Mouse (Mus musculus) spleen, postnatal 36 days (tissue): Measurements from ENCODE around the gene Sephs2.
A peak's percentile ranks its signal among the peaks of the same experiment; 100 is the strongest.
"Not testable (repeated sequence)": the region's sequence is repeated elsewhere in the genome, so short reads cannot be mapped to it uniquely, and the experiment has no call there.

Experiments
- DNase-seq, 2 experiments: peaks; one replicate each; pipeline ENCODE4 v3.0.0; 2022; ENCODE audit warnings: low spot score in 2 of 2, mixed read lengths in 1 of 2

The Sephs2 gene

DNA sequence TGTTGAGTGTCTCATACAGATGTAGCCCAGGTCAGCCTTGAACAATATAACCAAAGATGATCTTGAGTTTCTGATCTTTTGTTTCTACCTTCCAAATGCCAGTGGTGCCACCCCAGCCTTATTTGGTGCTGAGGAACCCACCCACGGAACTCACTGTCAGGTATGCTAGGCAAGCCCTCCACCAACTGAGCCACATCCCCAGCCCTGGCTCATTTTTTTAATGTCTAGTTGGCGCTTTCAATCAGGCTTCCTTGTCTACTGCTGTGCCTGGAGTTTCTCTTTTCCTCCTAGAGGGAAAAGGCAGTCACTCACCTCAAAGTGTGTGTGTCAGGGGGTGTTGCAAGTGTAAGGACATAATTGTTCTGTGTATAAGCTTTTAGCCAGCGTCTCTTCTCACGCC lies 2.8 kb downstream of the Sephs2 start:
- no peak for DNase-seq

DNA sequence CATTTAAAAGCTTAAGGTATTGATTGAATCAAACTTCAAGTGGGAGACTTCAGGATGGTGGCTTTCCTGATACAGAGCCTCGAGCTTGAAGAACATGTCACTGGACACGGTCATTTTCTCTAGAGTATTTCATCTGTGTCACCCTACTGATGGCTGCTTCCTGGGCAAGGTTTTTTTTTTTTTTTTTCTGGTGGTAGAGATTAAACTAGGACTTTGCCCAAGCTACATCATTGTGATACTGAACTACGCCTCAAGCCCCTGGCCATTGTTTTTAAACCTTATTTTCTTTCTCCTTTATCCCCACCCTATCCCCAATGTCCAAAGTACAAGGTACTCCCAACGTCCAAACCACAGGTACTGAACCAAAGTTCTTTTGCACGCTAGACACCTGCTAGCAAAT lies 3.2 kb downstream of the Sephs2 start:
- no peak for DNase-seq

DNA sequence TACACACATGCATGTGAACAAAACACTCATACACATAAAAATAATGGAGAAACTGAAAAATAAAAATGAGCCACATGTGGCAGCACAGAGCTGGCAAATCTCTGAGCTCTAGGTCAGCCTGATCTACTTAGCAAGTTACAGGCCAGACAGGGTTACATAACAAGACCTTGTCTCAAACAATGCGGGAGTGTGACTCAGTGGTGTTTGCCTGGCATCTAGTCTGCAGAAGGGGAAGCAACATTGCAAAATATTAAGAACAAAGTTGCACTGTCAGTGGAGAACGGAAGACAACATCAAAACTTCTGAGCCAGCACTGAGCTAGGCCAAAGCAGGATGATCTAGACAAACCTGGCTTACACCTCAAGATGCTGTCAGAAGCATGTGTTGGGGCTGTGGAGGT lies 3.6 kb downstream of the Sephs2 start:
- DNase-seq = no peak

DNA sequence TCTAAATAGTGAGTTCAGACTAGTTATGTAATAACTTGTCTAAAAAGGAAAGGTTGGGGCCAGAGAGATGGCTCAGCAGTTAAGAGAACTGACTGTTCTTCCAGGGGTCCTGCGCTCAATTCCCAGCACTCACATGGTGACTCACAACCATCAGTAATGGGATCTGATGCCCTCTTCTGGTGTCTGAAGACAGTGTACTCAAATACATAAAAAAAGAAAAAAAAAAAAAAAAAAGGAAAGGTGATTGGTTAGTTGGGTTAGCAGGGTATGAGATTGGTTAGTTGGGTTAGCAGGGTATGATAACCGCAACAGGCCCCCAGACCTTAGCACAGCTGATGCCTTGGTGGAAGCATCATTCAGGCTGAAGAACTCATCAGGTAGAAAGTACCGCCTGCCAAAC lies 10.3 kb downstream of the Sephs2 start:
- DNase-seq = no peak

DNA sequence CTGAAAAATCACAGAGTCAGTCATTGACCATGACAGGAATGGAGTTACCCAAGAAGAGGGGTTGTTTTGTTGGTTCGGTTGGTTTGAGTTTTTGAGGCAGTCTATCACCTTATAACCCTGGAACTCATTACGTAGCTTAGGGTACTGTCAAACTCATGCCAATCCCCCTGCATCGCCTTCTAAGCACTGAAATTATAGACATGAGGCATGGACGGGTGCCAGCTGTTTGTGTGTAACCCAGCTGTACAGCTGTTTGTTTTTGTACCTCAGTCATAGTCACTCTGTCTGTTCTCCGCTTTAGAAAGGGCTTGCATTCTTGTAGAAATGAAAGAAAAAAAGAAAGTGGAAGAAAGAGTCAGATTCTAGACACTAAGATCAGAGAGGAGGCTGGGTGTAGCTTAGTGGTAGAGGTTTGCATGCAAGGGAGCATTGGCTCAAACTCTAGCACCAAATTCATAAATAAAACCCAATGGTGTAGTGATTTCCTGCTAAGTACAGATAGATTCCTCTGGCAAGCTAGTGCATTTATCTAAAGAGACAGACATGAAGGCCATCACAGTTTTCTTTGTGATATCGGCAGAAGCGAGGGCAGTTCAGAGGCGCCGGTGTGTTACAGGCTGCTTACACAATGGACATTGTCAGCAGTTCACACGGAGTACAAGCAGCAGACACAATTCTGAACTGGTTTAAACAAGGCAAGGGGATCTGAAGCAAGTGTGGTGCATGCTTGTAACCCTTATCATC lies 11.5 kb downstream of the Sephs2 start:
- no peak for DNase-seq

DNA sequence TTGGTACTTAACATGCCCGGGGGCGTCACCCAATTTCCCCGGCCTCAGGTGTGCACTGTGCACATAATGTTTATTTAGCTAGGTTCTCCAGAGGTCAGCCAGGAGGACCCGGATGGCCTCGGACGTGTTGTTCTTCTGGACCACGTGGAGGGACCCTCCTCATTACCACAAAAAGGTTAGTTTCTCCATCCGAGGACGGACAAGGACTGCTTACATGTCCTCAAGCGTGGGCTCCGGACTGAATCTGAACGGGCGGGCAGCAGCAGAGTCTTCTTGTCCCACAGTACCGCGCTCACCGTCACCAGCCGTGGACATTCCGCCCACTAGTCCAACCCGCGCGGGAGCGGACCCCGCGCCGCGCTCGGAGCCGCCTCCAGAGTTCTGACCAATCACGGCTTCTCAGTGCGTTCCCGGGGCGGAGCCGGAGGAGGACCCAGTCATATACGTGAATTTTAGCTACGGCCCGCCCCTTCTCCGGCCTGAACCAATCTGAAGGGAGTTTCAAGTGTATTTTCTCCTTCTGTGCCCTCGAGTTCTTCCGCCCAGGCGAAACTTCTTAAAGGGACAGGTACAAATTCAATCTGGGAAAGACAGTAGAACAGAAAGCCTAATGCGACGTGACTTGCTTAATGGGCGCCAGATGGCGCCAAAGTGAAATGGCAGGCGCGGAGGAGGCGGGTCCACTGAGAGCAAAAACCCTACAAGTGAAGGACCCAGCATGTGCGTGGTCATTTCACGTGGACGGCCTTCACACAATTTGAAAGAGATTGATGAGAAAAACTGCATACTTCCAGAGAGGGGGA lies 13.3 kb downstream of the Sephs2 start, which contains the start of gene Dctpp1:
Gene Dctpp1, minus strand, starts transcription at position 401 of the 803 bp plus-strand sequence.
- DNase-seq = peak; percentile 97 to 99

DNA sequence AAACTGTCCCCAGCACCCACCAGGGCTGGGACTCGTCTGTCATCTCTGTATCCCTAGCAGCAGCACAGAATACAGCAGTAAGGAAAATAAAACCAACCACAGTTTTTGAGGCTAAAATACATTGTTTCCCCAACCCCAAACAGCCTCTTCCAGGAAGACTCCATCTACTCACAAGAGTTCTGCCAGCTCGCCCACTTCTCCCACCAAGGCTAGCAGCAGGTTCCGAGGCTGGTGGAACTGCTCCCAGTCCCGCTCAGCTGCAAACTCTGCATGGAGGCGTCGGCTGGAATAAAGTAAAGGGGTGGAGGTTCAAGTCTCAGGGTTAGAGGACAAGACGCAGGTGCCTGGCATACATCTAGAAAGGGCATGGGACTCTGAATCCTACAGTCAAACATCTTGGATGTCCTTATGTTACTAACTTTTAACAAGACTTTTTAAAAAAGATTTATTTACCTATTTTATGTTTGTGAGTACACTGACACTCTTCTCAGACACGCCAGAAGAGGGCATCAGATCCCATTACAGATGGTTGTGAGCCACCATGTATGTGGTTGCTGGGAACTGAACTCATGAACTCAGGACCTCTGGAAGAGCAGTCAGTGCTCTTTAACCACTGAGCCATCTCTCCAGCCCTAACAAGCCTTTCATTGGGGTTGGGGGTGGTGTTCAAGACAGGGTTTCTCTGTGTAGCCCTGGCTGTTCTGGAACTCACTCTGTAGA lies 14.5 kb downstream of the Sephs2 start:
- no peak for DNase-seq

DNA sequence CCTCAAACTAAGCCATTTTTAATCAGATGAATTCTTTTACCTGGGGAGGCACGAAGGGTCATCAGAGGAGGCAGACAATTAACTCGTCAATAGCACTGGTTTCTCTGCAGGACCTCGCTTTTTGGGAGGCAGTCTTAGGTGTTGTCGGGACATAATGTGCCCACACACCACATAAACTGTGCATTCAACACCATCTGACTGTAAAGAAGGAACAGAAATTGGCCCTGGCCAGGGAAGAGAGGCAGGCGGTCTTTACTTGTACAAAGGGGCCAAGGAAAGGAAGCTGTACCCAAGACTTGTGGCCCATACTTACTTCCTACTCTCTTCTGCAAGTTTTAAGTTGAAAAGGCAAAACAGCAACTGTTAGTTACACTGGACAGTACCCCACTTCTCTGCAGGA lies 17.3 kb downstream of the Sephs2 start:
- no peak for DNase-seq

DNA sequence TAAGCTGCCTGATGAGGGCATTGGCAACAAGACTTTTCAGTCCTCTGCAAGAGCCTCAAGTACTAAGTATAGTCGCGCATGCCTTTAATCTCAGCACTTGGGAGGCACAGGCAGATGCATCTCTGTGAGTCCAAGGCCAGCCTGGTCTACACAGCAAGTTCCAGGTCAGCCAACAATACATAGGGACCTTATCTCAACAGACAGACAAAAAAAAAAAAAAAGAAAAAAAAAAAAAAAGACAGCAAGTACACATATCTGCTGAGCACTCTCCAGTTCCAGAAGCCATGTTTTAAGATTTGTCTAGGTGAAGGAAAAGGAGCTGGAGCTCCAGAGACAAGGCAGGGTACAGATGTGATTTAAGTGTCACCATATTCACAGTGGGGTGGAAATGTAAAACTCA lies 17.9 kb downstream of the Sephs2 start:
- no peak for DNase-seq

DNA sequence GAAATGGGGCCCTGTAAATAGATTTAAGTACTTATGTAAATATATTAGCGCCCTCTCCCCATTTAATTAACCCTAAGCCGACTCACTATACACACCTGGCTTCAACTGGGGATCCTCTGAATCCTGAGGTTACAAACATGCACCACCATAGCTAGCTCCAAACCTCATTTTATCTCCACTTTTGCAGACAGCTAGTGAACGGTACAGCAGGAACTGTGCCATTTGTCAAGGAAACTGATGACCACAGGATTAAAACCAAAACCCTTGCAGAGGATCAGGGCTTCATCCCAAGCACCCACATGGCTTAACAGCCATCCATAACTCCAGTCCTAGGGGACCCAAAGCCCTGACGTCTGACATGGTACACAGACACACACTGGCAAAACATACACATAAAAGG lies 18.8 kb downstream of the Sephs2 start:
- DNase-seq = no peak

DNA sequence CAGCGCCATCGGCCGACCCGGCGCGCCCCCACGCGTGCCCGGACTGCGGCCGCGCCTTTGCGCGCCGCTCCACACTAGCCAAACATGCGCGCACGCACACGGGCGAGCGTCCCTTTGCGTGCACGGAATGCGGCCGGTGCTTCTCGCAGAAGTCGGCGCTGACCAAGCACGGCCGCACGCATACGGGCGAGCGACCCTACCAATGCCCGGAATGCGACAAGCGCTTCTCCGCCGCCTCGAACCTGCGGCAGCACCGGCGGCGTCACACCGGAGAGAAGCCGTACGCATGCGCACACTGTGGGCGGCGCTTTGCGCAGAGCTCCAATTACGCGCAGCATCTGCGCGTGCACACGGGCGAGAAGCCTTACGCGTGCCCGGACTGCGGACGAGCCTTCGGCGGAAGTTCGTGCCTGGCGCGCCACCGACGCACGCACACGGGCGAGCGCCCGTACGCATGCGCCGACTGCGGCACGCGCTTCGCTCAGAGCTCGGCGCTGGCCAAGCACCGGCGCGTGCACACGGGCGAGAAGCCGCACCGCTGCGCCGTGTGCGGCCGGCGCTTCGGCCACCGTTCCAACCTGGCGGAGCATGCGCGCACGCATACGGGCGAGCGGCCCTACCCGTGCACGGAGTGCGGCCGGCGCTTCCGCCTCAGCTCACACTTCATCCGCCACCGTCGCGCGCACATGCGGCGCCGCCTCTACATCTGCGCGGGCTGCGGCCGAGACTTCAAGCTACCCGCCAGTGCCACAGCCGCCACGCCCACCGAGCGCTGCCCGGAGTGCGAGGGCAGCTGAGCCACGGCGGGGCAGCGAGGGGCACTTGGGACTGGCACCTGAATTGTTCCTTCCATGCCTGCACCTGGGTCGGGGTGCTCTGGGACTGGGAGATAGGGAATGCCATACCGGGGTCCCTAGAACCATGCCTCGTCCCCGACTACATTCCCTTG lies 19.8 kb downstream of the Sephs2 start:
- DNase-seq = peak; percentile 95 to 96

DNA sequence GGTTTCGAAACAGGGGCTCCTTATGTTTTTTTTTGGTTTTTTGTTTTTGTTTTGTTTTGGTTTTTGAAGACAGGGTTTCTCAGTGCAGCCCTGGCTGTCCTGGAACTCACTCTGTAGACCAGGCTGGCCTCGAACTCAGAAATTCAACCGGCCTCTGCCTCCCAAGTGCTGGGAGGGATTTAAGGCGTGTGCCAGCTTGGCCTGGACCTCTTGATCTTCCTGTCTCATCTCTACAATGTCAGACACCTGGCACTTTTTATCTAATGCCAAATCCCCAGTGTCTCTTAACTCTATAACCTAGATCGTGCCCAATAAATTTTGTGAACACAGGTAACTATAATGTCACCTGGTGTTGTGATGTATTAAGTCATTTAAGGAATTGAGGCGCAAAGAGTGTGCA lies 20.5 kb downstream of the Sephs2 start:
- no peak for DNase-seq

DNA sequence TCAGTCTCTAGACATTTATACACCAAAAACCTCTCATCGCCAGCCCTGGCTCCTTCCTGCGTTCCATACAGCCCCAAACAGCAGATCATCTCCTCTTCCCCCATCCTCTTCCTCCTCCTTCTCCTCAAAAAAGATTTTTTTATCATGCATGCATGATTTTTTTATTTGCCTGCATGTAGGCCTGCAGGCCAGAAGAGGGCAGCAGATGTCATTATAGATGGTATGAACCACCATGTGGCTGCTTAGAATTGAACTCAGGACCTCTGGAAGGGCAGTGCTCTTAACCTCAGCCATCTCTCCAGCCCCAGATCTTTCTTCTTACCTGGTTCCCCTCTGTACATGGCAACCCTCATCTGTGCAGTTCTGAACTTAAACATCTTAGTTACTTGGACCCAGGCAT lies 21.4 kb downstream of the Sephs2 start:
- DNase-seq = peak in 1 of 2 experiments; percentile 50

DNA sequence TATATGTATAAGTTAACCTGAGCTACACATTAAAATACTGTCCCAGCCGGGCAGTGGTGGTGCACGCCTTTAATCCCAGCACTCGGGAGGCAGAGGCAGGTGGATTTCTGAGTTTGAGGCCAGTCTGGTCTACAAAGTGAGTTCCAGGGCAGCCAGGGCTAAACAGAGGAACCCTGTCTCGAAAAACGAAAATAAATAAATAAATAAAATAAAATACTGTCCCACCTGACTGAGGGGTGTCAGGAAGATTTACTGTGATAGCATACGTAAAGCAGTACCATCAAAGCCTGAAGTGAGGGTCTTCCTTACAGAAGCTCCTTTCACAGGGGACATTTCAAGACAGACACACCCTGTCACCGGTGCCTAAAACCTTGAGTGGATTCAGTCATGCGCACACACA lies 23.3 kb downstream of the Sephs2 start:
- not testable (repeated sequence) for DNase-seq

DNA sequence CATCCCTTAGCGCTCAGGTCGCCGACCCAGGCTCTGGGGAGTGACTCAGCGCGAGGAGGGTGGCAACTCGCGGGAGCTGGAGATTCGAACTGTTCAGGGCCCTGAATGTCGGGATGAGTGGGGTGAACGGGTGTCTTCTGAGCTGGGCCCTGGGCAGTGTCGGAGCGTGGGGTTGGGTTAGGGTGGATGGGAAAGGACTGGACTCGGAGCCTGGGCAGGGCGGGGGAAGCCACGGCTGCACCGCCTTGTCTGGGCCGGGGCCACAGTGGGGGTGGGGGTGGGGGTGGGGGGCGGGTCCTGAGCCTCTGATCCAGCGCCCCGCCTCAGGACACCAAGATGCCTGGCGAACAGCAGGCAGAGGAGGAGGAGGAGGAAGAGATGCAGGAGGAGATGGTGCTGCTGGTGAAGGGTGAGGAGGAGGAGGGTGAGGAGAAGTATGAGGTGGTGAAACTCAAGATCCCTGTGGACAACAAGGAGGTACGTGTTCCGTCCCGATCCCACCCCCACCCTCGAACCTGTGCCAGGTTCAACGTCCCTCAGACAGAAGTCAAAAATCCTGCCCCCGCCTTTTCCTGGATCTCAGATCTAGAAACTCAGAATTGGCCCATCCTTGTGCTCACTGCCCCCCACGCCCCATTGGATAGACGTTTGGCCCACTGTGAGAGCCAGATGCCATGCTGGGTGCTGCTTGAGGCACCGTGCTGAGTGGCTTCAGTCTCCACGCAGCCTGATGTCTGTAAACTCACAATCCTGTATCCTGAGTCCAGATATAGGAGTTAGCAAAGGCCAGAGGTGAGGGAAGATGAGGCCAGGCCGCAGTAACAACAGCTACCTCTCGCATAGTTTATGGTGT lies 29.0 kb downstream of the Sephs2 start:
- no peak for DNase-seq

DNA sequence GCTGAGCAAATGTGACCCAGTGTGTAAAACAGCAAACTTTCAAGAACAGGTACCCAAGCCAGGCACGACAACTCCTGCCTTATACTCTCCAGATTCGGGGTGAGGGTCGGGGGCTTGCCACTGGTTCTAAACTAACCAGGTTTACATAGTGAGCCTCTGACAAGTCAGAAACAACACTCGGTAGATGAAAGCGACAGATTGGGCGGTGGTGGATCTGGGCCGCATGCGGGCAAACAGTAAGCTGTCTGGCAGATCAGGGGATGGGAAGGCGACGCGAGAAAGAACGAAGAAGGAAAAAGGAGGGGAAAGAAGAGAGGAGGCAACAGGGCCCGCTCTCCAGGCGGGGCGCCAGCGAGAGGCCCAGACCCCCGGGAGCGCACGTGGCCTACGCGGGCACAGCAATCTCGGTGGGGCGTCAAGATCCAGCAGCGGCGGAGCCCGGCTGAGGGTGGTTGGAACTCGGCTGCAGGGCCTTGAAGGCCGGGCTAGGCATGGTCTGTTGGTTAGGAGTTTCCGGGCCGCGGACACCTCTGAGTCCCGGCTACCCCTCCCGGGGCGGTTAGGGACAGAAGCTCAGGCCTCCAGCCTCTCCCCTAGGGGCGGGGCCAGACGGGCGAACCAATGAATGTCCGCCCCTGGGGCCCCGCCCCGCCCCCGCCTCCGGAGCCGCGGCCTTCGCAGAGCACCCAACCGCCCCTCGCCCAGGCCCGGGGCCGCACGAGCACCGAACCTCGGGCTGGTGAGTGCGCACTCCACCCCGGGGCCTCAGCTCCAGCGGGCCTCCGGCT lies 29.8 kb downstream of the Sephs2 start, which contains the start of gene Zfp771:
Gene Zfp771, plus strand, starts transcription at position 405 of the 788 bp plus-strand sequence.
- DNase-seq = peak; percentile 95 to 96

DNA sequence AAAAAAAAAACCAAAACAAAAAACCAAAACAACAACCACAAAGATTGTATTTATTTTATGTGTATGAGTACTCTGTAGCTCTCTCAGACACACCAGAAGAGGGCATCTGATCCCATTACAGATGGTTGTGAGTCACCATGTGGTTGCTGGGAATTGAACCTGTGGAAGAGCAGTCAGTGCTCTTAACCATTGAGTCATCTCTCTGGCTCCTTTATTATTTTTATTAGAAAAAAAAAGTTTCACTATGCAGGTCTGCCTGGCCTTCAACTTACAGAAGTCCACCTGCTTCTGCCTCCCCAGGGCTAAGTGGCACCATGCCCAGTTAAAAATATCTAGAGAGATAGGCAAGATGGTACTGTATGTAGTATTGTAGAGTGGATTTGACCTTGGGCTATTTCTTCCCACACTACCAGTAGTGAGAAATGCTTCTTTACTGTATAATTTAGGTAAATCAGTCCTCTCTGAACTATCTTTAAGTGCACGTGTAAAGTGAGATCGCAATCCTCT lies 30.4 kb downstream of the Sephs2 start:
- DNase-seq = no peak

DNA sequence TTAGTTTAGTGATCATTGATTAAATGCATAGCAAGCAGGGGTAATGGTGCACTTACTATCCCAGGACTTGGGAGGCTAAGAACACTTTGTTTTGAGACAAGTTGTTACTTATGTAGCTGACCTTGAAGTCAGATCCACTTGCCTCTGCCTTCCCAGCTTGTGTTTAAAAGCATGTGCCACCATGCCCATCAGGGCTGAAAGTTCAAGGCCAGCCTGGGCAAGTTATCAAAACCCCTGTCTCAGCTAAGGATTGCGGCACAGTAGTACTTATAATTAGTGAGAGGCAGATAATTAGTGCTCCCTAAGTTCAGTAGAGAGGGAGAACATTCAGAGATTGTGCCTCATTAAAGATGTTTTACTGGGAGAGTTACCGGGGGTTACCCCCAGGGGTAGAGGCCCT lies 39.1 kb downstream of the Sephs2 start:
- DNase-seq = no peak

DNA sequence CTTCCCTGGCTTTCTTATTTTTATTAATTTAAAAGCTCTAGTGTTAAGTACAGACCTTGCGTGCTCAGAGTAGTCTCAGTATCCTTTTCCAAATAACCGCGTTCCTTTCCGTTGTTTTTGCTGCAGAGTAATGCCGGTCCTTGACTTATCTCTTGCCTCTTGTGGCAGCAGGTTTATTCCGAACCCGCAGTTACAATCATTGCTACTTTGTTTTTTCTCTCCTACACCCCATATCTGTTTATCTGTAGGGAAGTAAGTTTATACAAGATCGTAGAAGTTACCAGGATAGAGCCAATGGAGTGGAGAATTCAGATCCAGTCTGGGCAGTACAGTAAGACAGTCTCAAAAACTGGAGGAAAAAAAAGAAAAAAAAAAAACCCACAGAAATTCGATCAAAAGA lies 40.1 kb downstream of the Sephs2 start:
- DNase-seq = no peak
